Mouse (Mus musculus) c-Kit-positive CD71-negative TER-119-negative erythroid progenitor cells, embryonic 14.5 days (primary cell): ENCODE results near the gene Wfdc18.
A peak's percentile ranks its signal among the peaks of the same experiment; 100 is the strongest.

Experiments
- DNase-seq: peaks from one replicate; pipeline ENCODE4 v3.0.0-alpha.2; 2013; ENCODE audit warnings: low read depth

The Wfdc18 gene

DNA sequence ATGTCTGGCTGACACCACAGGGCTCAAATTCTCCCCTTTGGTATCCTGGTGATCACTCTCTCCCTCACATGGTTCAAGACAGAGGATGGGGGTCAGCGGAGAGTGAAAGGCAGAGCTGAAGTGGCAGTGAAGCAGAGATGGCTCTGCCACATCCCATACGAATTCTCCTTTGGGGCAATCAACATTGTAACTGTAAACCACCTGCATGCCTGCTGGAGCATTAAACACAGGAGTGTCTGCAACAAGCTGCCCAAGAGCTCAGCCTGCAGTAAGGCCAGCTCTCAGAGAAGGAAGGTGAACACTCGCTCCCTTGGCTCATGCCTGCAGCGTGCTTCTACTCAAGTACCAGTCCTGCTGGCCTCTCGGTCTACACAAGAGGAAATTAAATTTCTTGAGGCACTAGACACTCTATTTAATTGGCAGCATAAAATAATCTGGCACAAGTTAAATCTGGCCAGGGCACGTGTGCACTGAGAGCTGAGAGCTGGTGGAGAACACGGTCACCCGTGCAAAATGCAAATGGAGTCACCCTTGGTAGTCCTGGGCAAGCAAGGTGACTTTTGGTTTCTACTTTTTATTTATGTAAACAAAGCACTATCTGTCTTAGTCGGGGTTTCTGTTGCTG is 34.0 kb downstream of the Wfdc18 start:
- DNase-seq = no peak

DNA sequence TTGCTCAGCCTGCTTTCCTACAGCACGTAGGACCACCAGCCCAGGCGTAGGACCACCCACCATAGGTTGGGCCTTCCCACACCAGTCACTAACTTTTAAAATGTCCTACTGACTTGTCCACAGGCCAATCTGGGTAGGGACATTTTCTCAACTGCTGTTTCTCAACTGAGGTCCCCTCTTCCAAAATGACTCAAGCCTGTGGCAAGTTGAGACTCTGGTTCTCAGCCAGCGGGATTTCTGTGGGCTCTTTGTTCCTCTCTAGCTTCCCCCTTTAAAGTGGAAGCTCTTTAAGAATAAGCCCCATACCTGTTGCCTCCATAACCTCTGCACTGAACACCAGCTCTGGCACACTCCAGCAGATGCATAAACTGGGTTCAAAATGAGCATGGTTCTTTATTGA is 34.7 kb downstream of the Wfdc18 start:
- DNase-seq = no peak

DNA sequence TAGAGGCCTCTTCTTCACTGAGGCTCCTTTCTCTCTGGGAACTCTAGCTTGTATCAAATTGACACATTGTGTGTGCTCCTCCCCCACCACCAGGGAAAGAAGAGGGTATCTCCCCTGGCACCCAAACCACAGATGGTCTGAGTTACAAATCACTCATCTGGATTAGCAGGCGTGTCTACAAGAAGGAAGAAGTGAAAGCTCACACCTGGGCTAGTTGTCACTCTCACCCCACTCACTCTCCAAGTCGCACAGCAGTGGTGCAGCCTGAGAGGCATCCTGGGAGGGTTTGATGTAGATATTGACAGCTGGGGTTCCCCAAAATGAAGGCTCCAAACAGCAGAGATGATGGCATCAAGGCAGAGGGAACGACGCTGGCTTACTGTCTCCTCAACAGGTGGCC is 37.3 kb downstream of the Wfdc18 start:
- DNase-seq = no peak

DNA sequence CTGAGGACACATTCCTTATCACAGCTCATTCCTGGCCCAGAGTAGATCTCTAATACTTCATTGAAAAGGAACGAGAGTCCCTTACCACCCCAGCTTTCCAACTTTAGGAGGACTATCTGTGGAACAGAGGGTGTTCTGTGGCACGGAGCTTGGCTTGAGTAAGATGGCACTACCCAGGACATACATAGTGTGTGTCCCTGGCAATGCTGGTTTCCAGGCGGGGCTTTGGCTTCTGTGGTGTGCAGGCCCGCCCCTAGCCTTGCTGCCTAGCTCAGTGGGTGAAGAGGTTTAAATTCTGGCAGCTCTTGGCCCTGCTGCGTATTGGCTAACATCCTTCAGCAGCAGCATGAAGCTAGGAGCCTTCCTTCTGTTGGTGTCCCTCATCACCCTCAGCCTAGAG is 37.9 kb downstream of the Wfdc18 start, which contains the start of gene Wfdc21:
Gene Wfdc21, plus strand, starts transcription at position 260 of the 400 bp plus-strand sequence.
- no peak for DNase-seq

DNA sequence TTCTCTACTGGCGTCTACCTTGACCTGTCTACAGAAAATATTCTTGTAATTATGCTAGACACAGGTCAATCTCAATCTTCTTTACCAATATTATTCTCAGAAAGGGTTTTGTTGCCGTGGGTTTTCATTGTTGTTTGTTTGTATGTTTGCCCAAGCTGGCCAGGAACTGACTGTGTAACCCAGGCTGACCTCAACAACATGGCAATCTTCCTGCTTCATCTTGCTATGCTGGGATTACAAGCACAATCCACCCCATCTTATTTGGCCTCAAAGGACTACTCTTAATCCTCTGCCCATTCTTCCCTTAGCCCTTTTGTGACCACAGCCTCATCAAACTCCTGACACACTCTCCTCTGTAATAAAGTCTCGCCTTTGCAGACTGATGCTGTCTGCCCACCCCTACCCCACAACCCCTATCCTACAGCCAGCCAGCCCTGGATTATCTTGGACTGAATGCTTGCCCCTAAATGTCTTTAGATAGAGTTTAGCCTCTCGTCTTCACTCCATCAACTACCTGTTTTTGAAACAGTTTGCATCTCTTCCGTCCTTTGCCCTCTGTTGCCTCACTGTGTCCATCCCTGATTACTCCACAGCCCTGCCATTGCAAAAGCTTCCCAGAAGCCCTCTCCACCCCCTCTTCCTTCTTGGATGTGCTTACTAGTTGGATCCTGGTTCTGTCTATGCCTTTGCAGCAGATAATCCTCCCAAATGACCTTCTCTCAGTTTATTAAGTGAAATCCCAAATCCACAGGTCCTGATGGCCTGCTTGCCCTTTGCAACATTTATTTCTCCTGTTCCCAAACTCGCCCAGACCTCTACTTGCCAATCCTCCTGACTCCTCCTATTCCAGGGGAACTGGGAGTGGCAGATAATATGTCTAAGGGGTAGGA is 38.8 kb downstream of the Wfdc18 start:
- DNase-seq = no peak

DNA sequence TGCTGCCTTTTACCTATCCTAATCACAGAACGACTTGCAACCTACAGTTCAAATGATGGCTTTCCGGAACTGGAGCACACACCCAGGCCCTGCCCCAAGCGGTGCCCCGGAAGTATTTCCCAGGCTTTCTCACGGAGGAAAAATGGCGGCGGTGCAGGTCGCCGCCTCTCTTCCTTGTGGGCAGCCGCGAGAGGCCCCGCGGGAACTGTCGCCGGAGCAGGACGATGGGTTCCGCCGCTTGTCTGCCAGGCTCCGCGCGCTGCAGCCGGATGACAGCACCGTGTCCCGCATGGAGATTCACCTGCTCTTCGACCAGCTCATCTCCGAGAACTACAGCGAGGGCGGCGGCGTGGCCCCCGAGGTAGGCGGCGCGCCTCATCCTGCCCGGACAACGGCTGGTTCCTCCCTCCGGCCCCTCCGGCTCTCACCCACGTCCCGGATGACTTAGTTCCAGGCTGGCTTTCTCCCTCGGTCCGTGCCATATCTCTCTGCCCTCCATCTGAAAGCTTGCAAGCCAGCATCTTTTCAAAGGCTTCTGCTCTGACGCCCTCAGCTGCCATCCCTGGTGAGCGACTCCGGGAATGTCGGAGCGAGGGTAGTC is 44.9 kb downstream of the Wfdc18 start, which contains the start of gene Heatr6:
Gene Heatr6, plus strand, starts transcription at position 116 of the 601 bp plus-strand sequence.
- DNase-seq = peak; percentile 79

DNA sequence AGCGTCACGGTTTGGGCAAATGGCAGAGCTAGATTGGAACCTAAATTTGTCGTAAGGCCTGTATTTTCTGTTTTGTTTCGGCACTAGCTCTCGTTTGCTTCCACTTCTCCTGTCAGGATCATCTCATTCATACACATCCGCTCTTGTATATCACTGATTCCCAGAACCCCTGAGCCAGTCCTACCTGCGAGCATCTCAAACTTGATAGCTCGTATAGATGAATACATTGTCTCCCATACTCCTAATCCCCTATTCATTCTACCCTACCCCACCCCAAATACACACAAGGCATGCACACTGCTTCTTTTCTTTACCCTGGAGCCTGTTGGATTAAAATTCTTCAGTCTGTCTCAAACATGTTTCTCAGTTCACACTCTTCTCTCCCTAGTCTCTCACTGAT is 45.4 kb downstream of the Wfdc18 start:
- no peak for DNase-seq
